Mouse (Mus musculus): ENCODE measurements around the gene Pi4k2a. TPM values are rescaled to one million over a fixed set of nuclear protein-coding genes. Genes with fewer than 3 reads are reported as not detected.

Gene Pi4k2a
- polyA plus RNA-seq, 1 experiment from 2014 or later: 24.2 TPM

DNA sequence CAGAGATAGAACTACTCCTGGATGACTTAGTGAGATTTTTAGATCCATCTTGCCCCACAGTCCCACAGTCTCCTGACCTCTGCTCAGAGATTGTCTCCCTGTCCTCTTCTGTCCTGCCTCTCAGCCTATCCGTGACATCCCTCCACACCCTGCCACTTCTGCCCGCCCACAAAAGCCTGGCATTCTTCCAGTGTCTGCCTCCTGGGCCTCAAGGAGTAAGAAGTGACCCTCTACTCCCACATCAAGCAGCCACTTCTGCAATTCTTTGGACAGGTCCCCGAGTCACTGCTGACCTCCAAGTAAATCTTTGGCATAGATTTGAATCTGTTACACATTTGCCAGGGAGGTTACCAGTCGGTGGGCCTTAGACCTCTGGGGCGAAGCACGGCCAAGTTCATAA, 36.0 kb upstream of the Pi4k2a start:
- WGBS: 42% methylated on average over 6 of the region's 6 CpGs
- Histone ChIP-seq H3K27me3 (replicated peaks; ENCODE audit: insufficient read depth, low read length) (no peaks in the 10 kb centered on the region), H3K4me3 (ENCODE audit: low read depth, low read length) (no peak overlapping the region), H3K27ac (ENCODE audit: low read length) (no peak overlapping the region), H3K4me1 (ENCODE audit: insufficient read depth, low read depth, low read length) (no peaks in the 10 kb centered on the region), H3K9ac (replicated peaks; ENCODE audit: low read depth) (no peak overlapping the region), H3K9me3 (ENCODE audit: low read length) (no peaks in the 10 kb centered on the region), H3K36me3 (ENCODE audit: insufficient read depth, low read length) (no peaks in the 10 kb centered on the region), H3K4me2 (replicated peaks; ENCODE audit: low read depth, low read length) (no peak overlapping the region)
- DNase-seq (ENCODE audit: low spot score) (peak; percentile 54), ATAC-seq (peak; percentile 83)
- TF ChIP-seq EP300 (IDR thresholded peaks at IDR 0.05) (no peak; the same call in 1 of the 2 replicates), CTCF (IDR thresholded peaks at IDR 0.05) (no peak)

DNA sequence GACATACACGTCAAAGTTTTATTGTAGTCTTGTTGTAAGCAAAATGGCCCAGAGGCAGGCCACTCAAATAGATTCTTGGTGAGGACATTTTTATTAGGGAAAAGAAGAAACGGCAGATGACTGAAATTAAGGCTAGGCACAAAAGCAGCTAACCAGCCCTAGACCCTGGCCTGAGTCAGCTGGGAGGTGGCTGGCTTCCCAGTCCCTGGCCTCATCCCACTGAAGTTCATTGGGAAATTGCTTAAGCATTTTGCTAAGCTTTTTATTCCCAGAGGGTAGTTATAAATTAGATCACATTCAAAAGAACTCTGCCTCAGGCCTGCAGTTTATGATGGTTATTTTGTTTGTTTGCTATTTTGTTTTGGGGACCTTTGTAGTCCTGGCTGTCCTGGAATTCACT, 34.4 kb upstream of the Pi4k2a start:
- Histone ChIP-seq H3K4me3 (ENCODE audit: low read depth, low read length) (no peak overlapping the region), H3K27ac (ENCODE audit: low read length) (no peak overlapping the region), H3K9me3 (ENCODE audit: low read length) (no peaks in the 10 kb centered on the region), H3K4me1 (ENCODE audit: insufficient read depth, low read depth, low read length) (no peaks in the 10 kb centered on the region), H3K9ac (replicated peaks; ENCODE audit: low read depth) (no peak overlapping the region), H3K36me3 (ENCODE audit: insufficient read depth, low read length) (no peaks in the 10 kb centered on the region), H3K4me2 (replicated peaks; ENCODE audit: low read depth, low read length) (no peak overlapping the region), H3K27me3 (replicated peaks; ENCODE audit: insufficient read depth, low read length) (no peaks in the 10 kb centered on the region)
- DNase-seq (ENCODE audit: low spot score): no peak
- no peak for ATAC-seq
- TF ChIP-seq EP300 (IDR thresholded peaks at IDR 0.05) (no peak), CTCF (IDR thresholded peaks at IDR 0.05) (no peak)
- WGBS: 85% methylated on average over 2 of the region's 2 CpGs

- ATAC-seq: peak; percentile 34; the same call in 1 of the 2 replicates
Measured at GRCm38 (mm10) chr19:42056719-42057409, 33.4 kb upstream of the Pi4k2a start.

GRCm38 (mm10) chr19:42058426-42058825, 31.8 kb upstream of the Pi4k2a start:
- 42% methylated on average over 7 of the region's 7 CpGs for WGBS
- peak; percentile 91 for TF ChIP-seq EP300 (IDR thresholded peaks at IDR 0.05)
- no peak for TF ChIP-seq CTCF (IDR thresholded peaks at IDR 0.05)
- no peaks in the 10 kb centered on the region for H3K4me1 ChIP-seq (ENCODE audit: insufficient read depth, low read depth, low read length)
- H3K9ac ChIP-seq (replicated peaks; ENCODE audit: low read depth): no peak overlapping the region
- no peak overlapping the region for H3K4me3 ChIP-seq (ENCODE audit: low read depth, low read length)
- H3K27ac ChIP-seq (ENCODE audit: low read length): 0 out of 2 replicates have a peak overlapping the region, but pooled peaks have one; percentile 9
- DNase-seq (ENCODE audit: low spot score) (peak; percentile 46), ATAC-seq (peak; percentile 49; the same call in 1 of the 2 replicates)
- no peaks in the 10 kb centered on the region for H3K9me3 ChIP-seq (ENCODE audit: low read length)
- no peaks in the 10 kb centered on the region for H3K36me3 ChIP-seq (ENCODE audit: insufficient read depth, low read length)
- no peak overlapping the region for H3K4me2 ChIP-seq (replicated peaks; ENCODE audit: low read depth, low read length)
- no peaks in the 10 kb centered on the region for H3K27me3 ChIP-seq (replicated peaks; ENCODE audit: insufficient read depth, low read length)

More at GRCm38 (mm10) chr19:42056719-42057409, 33.4 kb upstream of the Pi4k2a start:
- Histone ChIP-seq H3K9me3 (ENCODE audit: low read length) (no peaks in the 10 kb centered on the region), H3K9ac (replicated peaks; ENCODE audit: low read depth) (no peak overlapping the region), H3K4me2 (replicated peaks; ENCODE audit: low read depth, low read length) (no peak overlapping the region), H3K27ac (ENCODE audit: low read length) (no peak overlapping the region), H3K4me3 (ENCODE audit: low read depth, low read length) (no peak overlapping the region), H3K4me1 (ENCODE audit: insufficient read depth, low read depth, low read length) (no peaks in the 10 kb centered on the region), H3K27me3 (replicated peaks; ENCODE audit: insufficient read depth, low read length) (no peaks in the 10 kb centered on the region), H3K36me3 (ENCODE audit: insufficient read depth, low read length) (no peaks in the 10 kb centered on the region)
- WGBS: 60% methylated on average over 6 of the region's 6 CpGs
- TF ChIP-seq CTCF (IDR thresholded peaks at IDR 0.05): no peak
- no peak for TF ChIP-seq EP300 (IDR thresholded peaks at IDR 0.05)
- no peak for DNase-seq (ENCODE audit: low spot score)

- 86% methylated on average over 7 of the region's 7 CpGs for WGBS
- Histone ChIP-seq H3K9ac (replicated peaks; ENCODE audit: low read depth) (no peak overlapping the region), H3K27me3 (replicated peaks; ENCODE audit: insufficient read depth, low read length) (no peaks in the 10 kb centered on the region), H3K36me3 (ENCODE audit: insufficient read depth, low read length) (no peaks in the 10 kb centered on the region), H3K4me3 (ENCODE audit: low read depth, low read length) (no peak overlapping the region), H3K9me3 (ENCODE audit: low read length) (no peaks in the 10 kb centered on the region), H3K4me1 (ENCODE audit: insufficient read depth, low read depth, low read length) (no peaks in the 10 kb centered on the region), H3K4me2 (replicated peaks; ENCODE audit: low read depth, low read length) (no peak overlapping the region), H3K27ac (ENCODE audit: low read length) (no peak overlapping the region)
- ATAC-seq (no peak), DNase-seq (ENCODE audit: low spot score) (no peak)
- no peak for TF ChIP-seq CTCF (IDR thresholded peaks at IDR 0.05)
- TF ChIP-seq EP300 (IDR thresholded peaks at IDR 0.05): no peak
Measured at GRCm38 (mm10) chr19:42061443-42061842, 28.8 kb upstream of the Pi4k2a start.

DNA sequence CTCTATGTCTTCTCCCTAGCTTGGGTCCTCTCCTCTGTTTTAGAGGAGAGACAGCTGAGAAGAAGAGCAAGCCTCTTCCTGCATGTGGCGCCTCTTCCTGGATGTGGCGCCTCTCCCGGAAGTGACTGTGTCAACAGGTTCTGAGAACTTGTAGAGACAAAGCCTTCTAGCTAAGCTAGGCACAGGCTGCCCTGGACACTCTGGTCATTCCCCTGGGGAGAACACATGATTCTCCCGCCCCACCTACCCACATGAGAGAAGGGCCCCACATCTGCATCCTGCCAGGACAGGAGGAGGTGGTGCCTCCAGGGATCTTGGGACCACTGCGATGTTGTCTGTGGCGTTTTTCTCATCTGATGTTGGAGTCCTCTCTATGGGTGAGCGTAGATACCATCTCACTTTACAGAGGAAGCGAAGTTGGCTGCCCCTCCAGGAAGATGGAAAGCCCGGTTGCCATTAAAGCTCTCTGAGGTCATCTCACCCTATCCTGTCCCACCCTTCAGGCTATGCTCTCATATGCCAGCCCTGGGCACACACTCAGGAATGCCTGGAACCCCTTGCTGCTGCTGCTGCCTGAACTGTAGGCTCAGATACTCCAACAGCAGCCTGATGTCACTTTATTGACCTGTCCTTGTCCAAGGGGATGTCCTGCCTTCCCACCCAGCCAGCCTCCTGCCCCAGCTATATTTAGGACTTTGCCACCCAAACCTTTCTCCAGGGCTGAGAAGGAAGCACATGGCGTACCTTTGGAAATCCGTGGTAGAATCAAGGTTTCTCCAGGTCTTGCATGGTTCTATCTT, 21.6 kb upstream of the Pi4k2a start:
- DNase-seq (ENCODE audit: low spot score): peak; percentile 61
- Histone ChIP-seq H3K4me1 (ENCODE audit: insufficient read depth, low read depth, low read length) (no peaks in the 10 kb centered on the region), H3K36me3 (ENCODE audit: insufficient read depth, low read length) (no peaks in the 10 kb centered on the region), H3K9ac (replicated peaks; ENCODE audit: low read depth) (no peak overlapping the region), H3K4me3 (ENCODE audit: low read depth, low read length) (no peak overlapping the region), H3K9me3 (ENCODE audit: low read length) (no peaks in the 10 kb centered on the region), H3K27ac (ENCODE audit: low read length) (peak overlapping the region; percentile 68), H3K27me3 (replicated peaks; ENCODE audit: insufficient read depth, low read length) (no peaks in the 10 kb centered on the region), H3K4me2 (replicated peaks; ENCODE audit: low read depth, low read length) (no peak overlapping the region)
- TF ChIP-seq CTCF (IDR thresholded peaks at IDR 0.05) (no peak), EP300 (IDR thresholded peaks at IDR 0.05) (peak; percentile 88)
- WGBS: 61% methylated on average over 11 of the region's 11 CpGs
- ATAC-seq: peak; percentile 91

Data from lung, postnatal 0 days (tissue).